Mouse (Mus musculus): ENCODE results near the gene Cspg5. TPM values are rescaled to one million over a fixed set of nuclear protein-coding genes. Genes with fewer than 3 reads are reported as not detected.

The Cspg5 gene
- polyA plus RNA-seq, 2 experiments, result 6.4 to 10.0 TPM

DNA sequence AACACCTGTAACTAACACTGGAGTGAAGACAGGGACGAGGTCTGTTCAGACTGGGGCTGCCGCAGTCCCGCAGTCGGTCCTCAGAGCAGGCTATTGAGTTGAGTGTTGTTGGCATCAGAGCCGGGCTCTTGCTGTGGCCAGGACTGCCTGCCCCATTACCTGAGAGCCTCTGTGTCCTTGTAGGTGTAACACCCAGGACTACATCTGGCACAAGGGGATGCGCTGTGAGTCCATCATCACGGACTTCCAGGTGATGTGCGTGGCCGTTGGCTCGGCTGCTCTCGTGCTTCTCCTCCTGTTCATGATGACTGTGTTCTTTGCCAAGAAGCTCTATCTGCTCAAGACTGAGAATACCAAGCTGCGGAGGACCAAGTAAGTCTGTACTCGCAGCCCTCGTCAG is 7.2 kb downstream of the Cspg5 start:
- H3K4me2 ChIP-seq (replicated peaks; ENCODE audit: low read depth, low read length, severe bottlenecking), result no peak overlapping the region
- H3K4me1 ChIP-seq (ENCODE audit: control insufficient read depth, insufficient read depth, low read length), result peaks cover 10% of the 10 kb centered on the region
- TF ChIP-seq POLR2A (IDR thresholded peaks at IDR 0.05; ENCODE audit: borderline replicate concordance, extremely low read depth, insufficient read depth, insufficient read length), result no peak
- no peaks in the 10 kb centered on the region for H3K9me3 ChIP-seq (ENCODE audit: control insufficient read depth, low read length)
- no peak overlapping the region for H3K27ac ChIP-seq (replicated peaks; ENCODE audit: low read depth, low read length)
- ATAC-seq (ENCODE audit: low FRiP score, low read depth) (no peak), DNase-seq (ENCODE audit: low spot score) (no peak)
- WGBS, result 86% methylated on average over 14 of the region's 14 CpGs
- H3K9ac ChIP-seq (ENCODE audit: low read depth, low read length, severe bottlenecking), result no peak overlapping the region
- H3K36me3 ChIP-seq (ENCODE audit: control insufficient read depth, insufficient read depth, low read length), result no peaks in the 10 kb centered on the region
- H3K27me3 ChIP-seq (ENCODE audit: control insufficient read depth, insufficient read depth, low read length), result no peaks in the 10 kb centered on the region
- no peak overlapping the region for H3K4me3 ChIP-seq (replicated peaks; ENCODE audit: low read length)

- 64% methylated on average over 15 of the region's 15 CpGs for WGBS
- Histone ChIP-seq H3K27me3 (ENCODE audit: control insufficient read depth, insufficient read depth, low read length) (no peaks in the 10 kb centered on the region), H3K9me3 (ENCODE audit: control insufficient read depth, low read length) (no peaks in the 10 kb centered on the region), H3K27ac (replicated peaks; ENCODE audit: low read depth, low read length) (no peak overlapping the region), H3K4me1 (ENCODE audit: control insufficient read depth, insufficient read depth, low read length) (no peaks in the 10 kb centered on the region), H3K36me3 (ENCODE audit: control insufficient read depth, insufficient read depth, low read length) (no peaks in the 10 kb centered on the region), H3K9ac (ENCODE audit: low read depth, low read length, severe bottlenecking) (no peak overlapping the region), H3K4me3 (replicated peaks; ENCODE audit: low read length) (no peak overlapping the region), H3K4me2 (replicated peaks; ENCODE audit: low read depth, low read length, severe bottlenecking) (no peak overlapping the region)
- DNase-seq (ENCODE audit: low spot score) (no peak), ATAC-seq (ENCODE audit: low FRiP score, low read depth) (no peak)
- TF ChIP-seq POLR2A (IDR thresholded peaks at IDR 0.05; ENCODE audit: borderline replicate concordance, extremely low read depth, insufficient read depth, insufficient read length), result no peak
Measured at GRCm38 (mm10) chr9:110255407-110256019, 11.9 kb downstream of the Cspg5 start.

GRCm38 (mm10) chr9:110258646-110259045 is 15.1 kb downstream of the Cspg5 start:
- H3K27ac ChIP-seq (replicated peaks; ENCODE audit: low read depth, low read length), result no peak overlapping the region
- no peaks in the 10 kb centered on the region for H3K4me1 ChIP-seq (ENCODE audit: control insufficient read depth, insufficient read depth, low read length)
- H3K36me3 ChIP-seq (ENCODE audit: control insufficient read depth, insufficient read depth, low read length), result no peaks in the 10 kb centered on the region
- no peak for ATAC-seq (ENCODE audit: low FRiP score, low read depth)
- 81% methylated on average over 6 of the region's 6 CpGs for whole genome bisulfite sequencing
- H3K4me3 ChIP-seq (replicated peaks; ENCODE audit: low read length), result no peak overlapping the region
- no peaks in the 10 kb centered on the region for H3K9me3 ChIP-seq (ENCODE audit: control insufficient read depth, low read length)
- no peak for TF ChIP-seq POLR2A (IDR thresholded peaks at IDR 0.05; ENCODE audit: borderline replicate concordance, extremely low read depth, insufficient read depth, insufficient read length)
- H3K4me2 ChIP-seq (replicated peaks; ENCODE audit: low read depth, low read length, severe bottlenecking), result no peak overlapping the region
- no peaks in the 10 kb centered on the region for H3K27me3 ChIP-seq (ENCODE audit: control insufficient read depth, insufficient read depth, low read length)
- H3K9ac ChIP-seq (ENCODE audit: low read depth, low read length, severe bottlenecking), result no peak overlapping the region
- no peak for DNase-seq (ENCODE audit: low spot score)

DNA sequence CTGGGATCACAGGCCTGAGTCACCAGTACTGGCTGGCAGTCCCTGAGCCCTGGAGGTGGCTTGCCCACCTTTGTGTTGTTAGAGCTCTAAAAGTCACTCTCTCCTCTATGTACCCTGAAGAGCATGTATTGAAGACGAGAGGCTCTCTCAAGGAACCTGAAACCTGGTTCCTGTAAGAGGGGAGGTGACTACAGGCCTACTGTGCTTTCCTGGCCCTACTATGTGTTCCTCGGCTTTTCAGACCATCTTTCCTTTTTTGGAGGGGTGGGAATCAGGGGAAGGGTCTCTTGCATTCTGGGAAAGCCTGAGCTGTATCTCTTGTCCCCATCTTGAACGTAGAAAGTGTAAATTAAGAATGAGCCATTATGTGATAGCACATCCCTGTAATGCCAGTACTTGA is 15.5 kb downstream of the Cspg5 start:
- Histone ChIP-seq H3K27me3 (ENCODE audit: control insufficient read depth, insufficient read depth, low read length) (no peaks in the 10 kb centered on the region), H3K36me3 (ENCODE audit: control insufficient read depth, insufficient read depth, low read length) (no peaks in the 10 kb centered on the region), H3K4me3 (replicated peaks; ENCODE audit: low read length) (no peak overlapping the region), H3K9me3 (ENCODE audit: control insufficient read depth, low read length) (no peaks in the 10 kb centered on the region), H3K27ac (replicated peaks; ENCODE audit: low read depth, low read length) (no peak overlapping the region), H3K4me1 (ENCODE audit: control insufficient read depth, insufficient read depth, low read length) (no peaks in the 10 kb centered on the region), H3K9ac (ENCODE audit: low read depth, low read length, severe bottlenecking) (no peak overlapping the region), H3K4me2 (replicated peaks; ENCODE audit: low read depth, low read length, severe bottlenecking) (no peak overlapping the region)
- ATAC-seq (ENCODE audit: low FRiP score, low read depth), result no peak
- TF ChIP-seq POLR2A (IDR thresholded peaks at IDR 0.05; ENCODE audit: borderline replicate concordance, extremely low read depth, insufficient read depth, insufficient read length), result no peak
- WGBS, result 72% methylated on average over 3 of the region's 3 CpGs
- DNase-seq (ENCODE audit: low spot score), result no peak

DNA sequence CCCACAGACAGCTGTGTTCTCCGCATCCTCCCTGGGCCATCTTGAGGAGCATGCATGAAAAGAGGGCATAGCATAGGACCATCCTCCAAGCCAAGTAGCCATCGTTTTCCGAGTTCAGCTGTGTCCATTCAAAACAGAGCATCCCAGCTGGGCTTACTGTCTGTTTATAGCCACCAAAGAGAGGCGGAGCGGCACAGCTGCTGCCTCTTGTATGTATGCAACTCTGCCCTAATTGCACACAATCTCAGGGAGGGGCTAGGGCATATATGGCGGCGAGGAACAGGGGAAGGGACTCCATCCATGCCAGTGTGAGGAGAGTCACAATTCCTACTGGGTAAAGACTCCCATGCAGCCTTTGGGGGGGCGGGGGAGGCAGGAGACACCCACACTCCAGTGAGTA is 19.6 kb downstream of the Cspg5 start:
- H3K4me2 ChIP-seq (replicated peaks; ENCODE audit: low read depth, low read length, severe bottlenecking), result no peak overlapping the region
- no peak overlapping the region for H3K9ac ChIP-seq (ENCODE audit: low read depth, low read length, severe bottlenecking)
- 80% methylated on average over 8 of the region's 8 CpGs for WGBS
- TF ChIP-seq POLR2A (IDR thresholded peaks at IDR 0.05; ENCODE audit: borderline replicate concordance, extremely low read depth, insufficient read depth, insufficient read length), result no peak
- no peaks in the 10 kb centered on the region for H3K36me3 ChIP-seq (ENCODE audit: control insufficient read depth, insufficient read depth, low read length)
- DNase-seq (ENCODE audit: low spot score), result no peak
- H3K27me3 ChIP-seq (ENCODE audit: control insufficient read depth, insufficient read depth, low read length), result no peaks in the 10 kb centered on the region
- no peak overlapping the region for H3K4me3 ChIP-seq (replicated peaks; ENCODE audit: low read length)
- H3K9me3 ChIP-seq (ENCODE audit: control insufficient read depth, low read length), result no peaks in the 10 kb centered on the region
- no peak for ATAC-seq (ENCODE audit: low FRiP score, low read depth)
- no peaks in the 10 kb centered on the region for H3K4me1 ChIP-seq (ENCODE audit: control insufficient read depth, insufficient read depth, low read length)
- no peak overlapping the region for H3K27ac ChIP-seq (replicated peaks; ENCODE audit: low read depth, low read length)

GRCm38 (mm10) chr9:110264991-110265390 is 21.4 kb downstream of the Cspg5 start:
- Histone ChIP-seq H3K4me2 (replicated peaks; ENCODE audit: low read depth, low read length, severe bottlenecking) (no peak overlapping the region), H3K9ac (ENCODE audit: low read depth, low read length, severe bottlenecking) (no peak overlapping the region), H3K4me1 (ENCODE audit: control insufficient read depth, insufficient read depth, low read length) (no peaks in the 10 kb centered on the region), H3K36me3 (ENCODE audit: control insufficient read depth, insufficient read depth, low read length) (no peaks in the 10 kb centered on the region), H3K27me3 (ENCODE audit: control insufficient read depth, insufficient read depth, low read length) (no peaks in the 10 kb centered on the region), H3K27ac (replicated peaks; ENCODE audit: low read depth, low read length) (no peak overlapping the region), H3K9me3 (ENCODE audit: control insufficient read depth, low read length) (no peaks in the 10 kb centered on the region), H3K4me3 (replicated peaks; ENCODE audit: low read length) (no peak overlapping the region)
- no peak for ATAC-seq (ENCODE audit: low FRiP score, low read depth)
- TF ChIP-seq POLR2A (IDR thresholded peaks at IDR 0.05; ENCODE audit: borderline replicate concordance, extremely low read depth, insufficient read depth, insufficient read length), result no peak
- 73% methylated on average over 9 of the region's 9 CpGs for WGBS
- DNase-seq (ENCODE audit: low spot score), result no peak
